Mouse (Mus musculus): Measurements from ENCODE around the gene Scgb1a1. TPM values are rescaled to one million over a fixed set of nuclear protein-coding genes. Genes with fewer than 3 reads are reported as not detected.
"Not testable (repeated sequence)": the region's sequence is repeated elsewhere in the genome, so short reads cannot be mapped to it uniquely, and the experiment has no call there.

Gene Scgb1a1
- total RNA-seq, 2 experiments from 2014 or later: not detected

- DNase-seq (ENCODE audit: low spot score in 2 of 2): no peak
These were observed 18.0 kb downstream of the Scgb1a1 start for GRCm38 (mm10) chr19:9069687-9070307.

GRCm38 (mm10) chr19:9067292-9067691 lies 20.5 kb downstream of the Scgb1a1 start:
- DNase-seq (ENCODE audit: low spot score in 2 of 2): no peak

GRCm38 (mm10) chr19:9065621-9066561 lies 21.9 kb downstream of the Scgb1a1 start:
- no peak for DNase-seq (ENCODE audit: low spot score in 2 of 2)

- no peak for DNase-seq (ENCODE audit: low spot score in 2 of 2)
These were observed 23.9 kb downstream of the Scgb1a1 start for GRCm38 (mm10) chr19:9063831-9064230.

GRCm38 (mm10) chr19:9062822-9063221 lies 24.9 kb downstream of the Scgb1a1 start:
- DNase-seq (ENCODE audit: low spot score in 2 of 2): no peak

DNA sequence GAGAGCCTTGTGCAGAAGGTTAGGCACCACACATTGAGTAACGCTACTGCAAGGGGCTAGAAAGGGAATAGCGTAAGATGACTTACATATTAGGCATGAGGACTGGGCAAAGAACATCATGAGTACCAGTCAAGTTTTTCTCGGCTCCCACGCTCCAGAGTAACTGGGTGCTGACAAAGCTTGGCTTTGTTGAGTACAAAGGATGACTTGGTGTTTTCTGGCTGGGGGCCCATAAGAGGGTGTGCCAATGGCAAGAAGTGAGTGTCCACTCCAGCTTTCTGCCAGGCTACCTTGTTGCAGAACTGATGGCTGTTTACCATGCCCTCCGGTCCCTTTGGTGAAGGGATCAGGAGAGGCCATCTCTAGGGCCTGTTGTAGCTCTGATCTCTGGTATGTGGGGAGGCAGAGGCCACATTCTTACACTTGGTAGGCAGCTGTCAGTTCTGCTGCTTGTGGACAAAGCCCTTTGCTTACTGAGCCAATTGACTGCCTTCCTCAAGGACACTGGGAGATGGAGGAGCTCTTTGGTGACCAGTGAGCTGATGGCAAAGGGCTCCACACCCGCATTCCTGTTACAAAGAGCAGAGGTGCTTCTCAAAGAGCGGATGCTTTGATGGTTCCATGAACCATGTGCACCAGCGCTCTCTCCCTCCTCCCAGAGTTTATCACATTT lies 26.4 kb downstream of the Scgb1a1 start:
- peak in 1 of 2 experiments; percentile 51 for DNase-seq (ENCODE audit: low spot score in 2 of 2)

- DNase-seq (ENCODE audit: low spot score in 2 of 2): no peak
These were observed 27.7 kb downstream of the Scgb1a1 start for GRCm38 (mm10) chr19:9060103-9060502.

DNA sequence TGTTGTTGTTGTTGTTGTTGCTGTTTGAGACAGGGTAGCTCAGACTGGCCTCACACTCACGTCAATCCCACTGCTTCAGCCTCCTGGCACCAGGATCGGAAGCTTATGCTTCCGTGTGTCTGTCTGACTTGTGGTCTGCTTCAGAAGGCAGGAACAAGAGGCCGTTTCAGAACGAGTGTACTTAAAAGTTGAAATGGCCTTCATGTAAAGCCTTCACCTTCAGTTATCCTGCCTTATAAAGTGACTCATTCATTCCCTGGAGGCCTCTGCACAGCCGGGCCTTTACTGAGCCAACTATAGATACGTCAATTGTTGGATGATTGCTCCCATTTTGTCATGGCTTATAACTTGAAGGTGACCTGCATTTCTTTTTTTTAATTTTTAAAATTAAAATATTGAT lies 28.4 kb downstream of the Scgb1a1 start:
- no peak for DNase-seq (ENCODE audit: low spot score in 2 of 2)

DNA sequence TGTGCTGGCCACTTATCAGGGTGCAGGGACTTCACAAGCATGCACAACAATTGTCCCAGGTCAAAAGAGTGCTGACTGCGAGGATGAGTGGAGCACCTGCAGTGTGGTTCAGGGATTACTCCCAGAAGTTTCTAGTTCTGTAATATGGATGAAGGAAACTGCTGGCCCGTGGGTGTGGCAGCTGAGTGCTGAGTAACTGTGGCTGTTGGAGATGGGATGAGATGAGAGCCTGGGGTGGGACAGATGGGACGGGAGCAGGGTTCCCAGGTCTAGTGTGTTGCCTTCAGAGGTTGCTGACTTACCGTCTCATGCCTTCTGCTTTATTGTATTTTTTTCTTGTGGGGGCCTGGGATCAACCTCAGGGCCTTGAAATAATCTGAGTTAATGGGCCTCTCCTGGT lies 28.8 kb downstream of the Scgb1a1 start:
- no peak for DNase-seq (ENCODE audit: low spot score in 2 of 2)

DNA sequence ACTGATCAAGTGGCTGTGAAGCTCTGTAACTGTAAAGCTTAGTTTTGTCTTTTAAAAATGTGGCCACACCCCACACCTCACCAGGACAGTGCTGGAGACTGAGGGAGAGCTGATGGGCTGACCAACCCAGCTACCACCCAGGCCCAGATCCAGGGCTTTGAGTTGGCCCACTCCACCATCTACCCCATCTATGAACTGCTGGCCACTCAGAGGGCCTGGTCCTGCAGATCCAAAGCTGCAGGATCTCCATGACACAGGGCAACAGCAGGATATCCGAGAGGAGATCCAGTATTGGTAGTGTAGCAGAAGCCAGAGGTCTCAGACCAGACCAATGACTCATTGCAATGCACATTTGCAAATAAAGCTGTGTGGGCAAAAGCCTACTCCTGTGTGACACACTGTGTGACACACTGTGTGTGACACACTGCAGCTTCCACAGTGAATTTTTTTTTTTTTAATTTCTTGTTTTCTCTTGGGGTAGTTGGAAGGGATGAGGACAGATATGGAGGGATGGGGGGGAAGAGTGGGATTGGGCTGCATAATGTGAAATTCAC lies 29.4 kb downstream of the Scgb1a1 start:
- DNase-seq (ENCODE audit: low spot score in 2 of 2): no peak

GRCm38 (mm10) chr19:9057679-9058078 lies 30.1 kb downstream of the Scgb1a1 start:
- no peak for DNase-seq (ENCODE audit: low spot score in 2 of 2)

GRCm38 (mm10) chr19:9055703-9056355 lies 31.9 kb downstream of the Scgb1a1 start:
- DNase-seq (ENCODE audit: low spot score in 2 of 2): no peak

GRCm38 (mm10) chr19:9055153-9055552 lies 32.6 kb downstream of the Scgb1a1 start:
- no peak for DNase-seq (ENCODE audit: low spot score in 2 of 2)

GRCm38 (mm10) chr19:9052803-9053431 lies 34.8 kb downstream of the Scgb1a1 start:
- DNase-seq (ENCODE audit: low spot score in 2 of 2): peak; percentile 44 to 50

DNA sequence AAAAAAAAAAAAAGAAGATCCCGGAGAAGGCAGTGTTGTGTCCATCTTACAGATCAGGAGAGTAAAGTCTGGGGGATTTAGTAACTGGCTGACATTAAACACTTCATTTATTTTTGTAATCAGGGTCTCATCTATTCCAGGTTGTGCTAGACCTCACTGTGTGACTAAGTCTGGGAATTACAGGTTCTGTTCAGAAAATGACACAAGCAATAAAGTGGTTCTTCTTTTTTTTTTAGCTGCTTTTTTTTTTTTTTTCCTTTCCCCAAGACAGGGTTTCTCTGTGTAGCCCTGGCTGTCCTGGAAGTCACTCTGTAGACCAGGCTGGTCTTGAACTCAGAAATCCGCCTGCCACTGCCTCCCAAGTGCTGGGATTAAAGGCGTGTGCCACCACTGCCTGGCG lies 35.8 kb downstream of the Scgb1a1 start:
- DNase-seq (ENCODE audit: low spot score in 2 of 2): not testable (repeated sequence)

DNA sequence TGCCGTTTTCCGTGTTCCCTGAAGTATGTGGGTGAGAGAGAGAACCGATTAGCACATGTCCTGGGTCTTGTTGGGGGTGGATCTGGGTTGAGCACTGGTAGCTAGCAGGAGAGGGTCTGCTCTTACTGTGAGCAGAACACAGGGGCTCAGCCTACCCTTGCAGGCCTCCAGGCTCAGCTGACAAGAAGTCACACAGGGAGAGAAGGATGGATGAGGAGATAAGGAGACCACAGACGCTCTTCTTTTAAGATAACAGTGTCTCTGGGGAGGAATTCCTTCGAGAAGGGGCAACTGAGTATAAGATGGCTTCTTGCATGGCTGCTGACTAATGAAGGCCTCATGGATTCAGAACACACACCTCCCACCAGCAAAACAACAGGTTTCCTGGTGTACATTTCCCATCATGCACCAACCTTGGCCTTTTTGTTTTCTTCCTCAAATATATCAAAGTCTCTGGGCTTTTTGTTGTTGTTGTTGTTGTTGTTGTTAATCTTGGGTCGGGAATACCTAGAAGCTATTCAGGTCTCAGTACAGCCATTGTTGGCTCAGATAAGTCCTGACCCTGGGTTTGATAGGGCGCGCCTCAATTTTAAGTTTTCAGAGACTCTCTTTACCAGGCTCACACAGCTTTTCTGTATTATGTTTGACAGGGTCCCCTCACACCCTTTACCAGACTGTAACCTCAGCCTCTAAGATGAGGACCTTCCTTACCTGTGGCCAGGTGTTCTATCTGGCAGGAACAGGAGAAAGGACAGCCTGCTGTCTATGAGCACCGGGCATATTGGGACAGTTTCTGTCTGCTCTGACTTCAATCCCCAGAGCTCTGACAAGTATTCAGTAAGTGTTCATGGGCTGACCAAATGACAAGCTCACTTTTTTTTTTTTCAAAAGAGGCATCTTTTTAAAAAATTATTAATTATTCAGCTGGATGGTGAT lies 37.2 kb downstream of the Scgb1a1 start:
- no peak for DNase-seq (ENCODE audit: low spot score in 2 of 2)

DNA sequence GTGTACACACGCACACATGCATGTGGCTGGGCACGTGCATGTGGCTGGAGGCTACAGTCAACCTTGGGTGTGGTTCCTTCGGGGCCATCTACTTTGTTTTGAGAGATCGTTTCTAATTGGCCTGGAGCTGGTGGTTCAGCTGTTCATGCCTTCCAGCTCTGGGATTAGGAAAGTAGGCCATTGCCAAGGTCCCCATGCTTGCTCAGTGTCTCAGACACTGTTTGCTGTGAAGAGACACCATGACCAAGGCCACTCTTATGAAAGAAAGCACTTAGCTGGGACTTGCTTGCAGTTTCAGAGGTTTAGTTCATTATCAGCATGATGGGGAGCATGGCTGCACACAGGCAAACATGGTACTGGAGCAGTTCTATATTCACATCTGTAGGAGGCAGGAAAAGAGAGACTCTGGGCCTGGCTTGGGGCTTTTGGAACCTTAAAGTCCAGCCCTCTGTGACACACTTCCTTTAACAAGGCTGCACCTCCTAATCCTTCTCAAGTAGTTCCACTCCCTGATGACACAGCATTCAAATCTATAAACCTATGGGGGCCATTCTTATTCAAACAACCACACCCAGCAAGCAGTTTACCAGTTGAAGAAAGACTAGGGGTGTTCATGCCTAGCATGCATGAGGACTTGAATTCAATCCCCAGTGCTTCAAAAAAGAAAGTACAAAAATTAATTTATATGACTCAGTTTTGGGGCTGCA lies 38.6 kb downstream of the Scgb1a1 start:
- DNase-seq (ENCODE audit: low spot score in 2 of 2): no peak

DNA sequence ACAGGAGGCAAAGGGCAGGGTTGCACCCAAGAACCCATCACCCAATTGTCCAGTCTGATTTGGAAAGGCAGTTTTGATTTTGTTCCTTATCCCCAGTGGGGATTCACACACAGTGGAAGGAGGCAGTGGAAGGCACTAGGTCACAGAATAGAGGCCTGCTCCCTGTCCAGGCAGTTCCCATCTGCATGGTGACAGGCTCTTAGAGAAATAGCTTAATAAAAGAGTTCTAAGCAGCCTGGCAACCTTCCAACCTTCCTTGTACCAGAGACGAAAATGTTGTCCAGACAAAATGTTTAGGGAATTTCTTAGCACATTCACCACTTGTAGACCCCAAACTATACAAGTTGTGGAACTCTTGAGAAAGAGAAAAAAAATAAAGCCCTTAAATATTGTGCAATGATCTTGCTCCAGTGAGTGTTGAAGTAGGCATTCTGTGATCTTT lies 39.8 kb downstream of the Scgb1a1 start:
- no peak for DNase-seq (ENCODE audit: low spot score in 2 of 2)
